Mouse (Mus musculus): ENCODE measurements at regions not wholly inside any gene's neighbourhood (a gene's known extent, or its start where the extent isn't known, plus 50 kb on each side); places are given as distances from the start of the nearest gene placed in this dataset.
"Not testable (repeated sequence)": the region's sequence is repeated elsewhere in the genome, so short reads cannot be mapped to it uniquely, and the experiment has no call there.

GRCm38 (mm10) chrX:88906106-88906505 is 503.4 kb downstream of the Pet2 start:
- peak; percentile 63 for DNase-seq (ENCODE audit: low read depth, low spot score)

GRCm38 (mm10) chrX:88873260-88873659 is 536.2 kb downstream of the Pet2 start:
- not testable (repeated sequence) for DNase-seq (ENCODE audit: low read depth, low spot score)

Data from brain, adult 2 months (tissue).